ENCODE assay signal across 19 mouse cellular contexts in genomic region chr3:133557602-133558001, GRCm38 (mm10).
"Had no signal": no experiment of that assay in that cellular context is flagged by ENCODE, and none has a peak within 500 bp of the region (broad histone marks: within the 10 kb centered on the region; RNA-seq: fewer than 3 reads in every experiment).

No protein-coding gene starts in this region.

- H3K4me3 ChIP-seq: layer of hippocampus, adult 2 months; megakaryocyte, embryonic 14.5 days; midbrain, embryonic 10.5 days; midbrain, embryonic 13.5 days; myocyte; neural tube, embryonic 13.5 days had no signal

- DNase-seq: kidney, adult 2 months; kidney, postnatal 25 days; layer of hippocampus, adult 9-11 months; liver, postnatal 0 days; retina, postnatal 1 day; right cerebral cortex, postnatal 25 days; spleen, adult 18-20 months; thymus, adult 18-20 months; thymus, postnatal 36 days had no signal

- H3K27me3 ChIP-seq: megakaryocyte, embryonic 14.5 days; midbrain, embryonic 13.5 days; neural tube, embryonic 13.5 days had no signal

- H3K9me3 ChIP-seq: megakaryocyte, embryonic 14.5 days; midbrain, embryonic 10.5 days; midbrain, embryonic 13.5 days; neural tube, embryonic 13.5 days had no signal

- H3K4me2 ChIP-seq: midbrain, embryonic 13.5 days; neural tube, embryonic 13.5 days had no signal

- H3K27ac ChIP-seq: kidney, postnatal 0 days; layer of hippocampus, adult 2 months; liver, embryonic 14.5 days; midbrain, embryonic 10.5 days; midbrain, embryonic 13.5 days; neural tube, embryonic 13.5 days had no signal

- H3K9ac ChIP-seq: liver, embryonic 14.5 days; liver, postnatal 0 days; midbrain, embryonic 13.5 days; neural tube, embryonic 13.5 days had no signal

- ATAC-seq: liver, postnatal 0 days; lung, postnatal 0 days; midbrain, embryonic 13.5 days; midbrain, embryonic 16.5 days had no signal

- H3K36me3 ChIP-seq: midbrain, embryonic 10.5 days; midbrain, embryonic 13.5 days; neural tube, embryonic 13.5 days had no signal

- H3K4me1 ChIP-seq: midbrain, embryonic 10.5 days; midbrain, embryonic 13.5 days; neural tube, embryonic 13.5 days had no signal
